Mouse (Mus musculus) cerebellum, adult 9-10 months (tissue): ENCODE measurements around the gene Chtf18.
"Not testable (repeated sequence)": the region's sequence is repeated elsewhere in the genome, so short reads cannot be mapped to it uniquely, and the experiment has no call there.

Source experiments
- DNase-seq: peaks from one replicate; pipeline ENCODE4 v3.0.0; 2022

Chtf18 gene

GRCm38 (mm10) chr17:25727265-25728008 is at the start of gene Chtf18, which contains the start of gene Rpusd1:
Gene Chtf18 (minus strand): TSS chr17:25727419.
Gene Rpusd1 (plus strand): TSS chr17:25727670.
- DNase-seq = peak; percentile 100

GRCm38 (mm10) chr17:25775318-25776062 is 48.3 kb upstream of the Chtf18 start:
- DNase-seq = peak; percentile 24

GRCm38 (mm10) chr17:25773549-25774120 is 46.4 kb upstream of the Chtf18 start, which contains the start of gene Narfl:
Gene Narfl (plus strand): TSS chr17:25773776.
- DNase-seq = peak; percentile 98

GRCm38 (mm10) chr17:25769331-25769730 is 42.1 kb upstream of the Chtf18 start:
- DNase-seq = no peak

GRCm38 (mm10) chr17:25765886-25766285 is 38.7 kb upstream of the Chtf18 start:
- DNase-seq = no peak

- DNase-seq = no peak
Observed at GRCm38 (mm10) chr17:25762591-25762990, 35.4 kb upstream of the Chtf18 start.

- DNase-seq = no peak
Observed at GRCm38 (mm10) chr17:25761561-25761970, 34.3 kb upstream of the Chtf18 start.

- DNase-seq = no peak
Observed at GRCm38 (mm10) chr17:25760148-25760547, 32.9 kb upstream of the Chtf18 start.

- no peak for DNase-seq
Observed at GRCm38 (mm10) chr17:25757691-25758090, 30.5 kb upstream of the Chtf18 start.

- no peak for DNase-seq
Observed at GRCm38 (mm10) chr17:25756378-25757242, 29.4 kb upstream of the Chtf18 start.

- DNase-seq = no peak
Observed at GRCm38 (mm10) chr17:25755627-25756377, 28.6 kb upstream of the Chtf18 start.

- no peak for DNase-seq
Observed at GRCm38 (mm10) chr17:25755086-25755485, 27.9 kb upstream of the Chtf18 start.

GRCm38 (mm10) chr17:25754241-25754640 is 27.0 kb upstream of the Chtf18 start, which contains the start of gene Msln:
Gene Msln (minus strand): TSS chr17:25754378.
- DNase-seq = no peak

- DNase-seq = no peak
Observed at GRCm38 (mm10) chr17:25751446-25751845, 24.2 kb upstream of the Chtf18 start.

GRCm38 (mm10) chr17:25749314-25749713 is 22.1 kb upstream of the Chtf18 start:
- no peak for DNase-seq

- no peak for DNase-seq
Observed at GRCm38 (mm10) chr17:25748238-25748637, 21.0 kb upstream of the Chtf18 start.

- no peak for DNase-seq
Observed at GRCm38 (mm10) chr17:25744311-25744710, 17.1 kb upstream of the Chtf18 start.

- DNase-seq = no peak
Observed at GRCm38 (mm10) chr17:25743831-25744230, 16.6 kb upstream of the Chtf18 start.

- DNase-seq = not testable (repeated sequence)
Observed at GRCm38 (mm10) chr17:25741471-25741870, 14.3 kb upstream of the Chtf18 start.

- no peak for DNase-seq
Observed at GRCm38 (mm10) chr17:25738861-25739260, 11.6 kb upstream of the Chtf18 start.

GRCm38 (mm10) chr17:25735745-25736144 is 8.5 kb upstream of the Chtf18 start, which contains the start of gene Mslnl:
Gene Mslnl (plus strand): TSS chr17:25736042.
- no peak for DNase-seq

GRCm38 (mm10) chr17:25735246-25735645 is 8.0 kb upstream of the Chtf18 start:
- DNase-seq = no peak
